Comparison of ENCODE assay signal across 10 mouse cellular contexts in genomic region chr1:39701274-39701602, GRCm38 (mm10). TPM values are rescaled to one million over a fixed set of nuclear protein-coding genes. Genes with fewer than 3 reads are reported as not detected.
DNase-seq lines count a peak whose midpoint lies in the region; ATAC-seq lines count a peak whose summit lies in the region.
"Had no signal": no experiment of that assay in that cellular context is flagged by ENCODE, and none has a peak within 500 bp of the region (broad histone marks: within the 10 kb centered on the region; RNA-seq: fewer than 3 reads in every experiment).

No protein-coding gene starts in this region.

- H3K9me3 ChIP-seq in heart, embryonic 15.5 days (replicated peaks), result no peaks in the 10 kb centered on the region
- H3K9me3 ChIP-seq in hindbrain, embryonic 14.5 days (ENCODE audit: control insufficient read depth, low read length), result no peaks in the 10 kb centered on the region
- H3K9me3 ChIP-seq in neural tube, embryonic 13.5 days, result no peaks in the 10 kb centered on the region

- H3K9ac ChIP-seq in heart, embryonic 15.5 days, result no peak overlapping the region; the same call in 1 of the 2 replicates
- 0 out of 2 replicates have a peak overlapping the region, but pooled peaks have one; percentile 6 for H3K9ac ChIP-seq in hindbrain, embryonic 14.5 days
- H3K9ac ChIP-seq in neural tube, embryonic 13.5 days, result peak overlapping the region; percentile 35; the same call in 1 of the 2 replicates

- H3K27ac ChIP-seq in heart, embryonic 15.5 days, result peak overlapping the region; percentile 27; the same call in 1 of the 2 replicates
- H3K27ac ChIP-seq in hindbrain, embryonic 14.5 days, result no peak overlapping the region
- no peak overlapping the region; the same call in 1 of the 2 replicates for H3K27ac ChIP-seq in neural tube, embryonic 13.5 days (replicated peaks)

- H3K4me1 ChIP-seq in heart, embryonic 15.5 days (replicated peaks), result peaks cover 37% of the 10 kb centered on the region
- H3K4me1 ChIP-seq in hindbrain, embryonic 14.5 days (replicated peaks; ENCODE audit: control insufficient read depth, insufficient read depth, low read length), result peaks cover 28% of the 10 kb centered on the region
- H3K4me1 ChIP-seq in neural tube, embryonic 13.5 days (replicated peaks), result peaks cover 41% of the 10 kb centered on the region

- no peaks in the 10 kb centered on the region for H3K36me3 ChIP-seq in heart, embryonic 15.5 days
- no peaks in the 10 kb centered on the region for H3K36me3 ChIP-seq in hindbrain, embryonic 14.5 days (replicated peaks; ENCODE audit: control insufficient read depth, insufficient read depth)
- H3K36me3 ChIP-seq in neural tube, embryonic 13.5 days, result no peaks in the 10 kb centered on the region

- no peak for DNase-seq in heart, postnatal 14 days
- peak; percentile 78 for DNase-seq in embryo, embryonic 11 days
- DNase-seq in hindbrain, embryonic 14.5 days (ENCODE audit: low spot score), result peak; percentile 70
- no peak for DNase-seq in cerebellum, postnatal 10 days
- DNase-seq in frontal cortex, postnatal 25 days (ENCODE audit: low spot score in 2 of 2), result no peak
- DNase-seq in layer of hippocampus, adult 18-20 months (ENCODE audit: low spot score in 2 of 2), result no peak
- DNase-seq: right cerebral cortex, adult 18-20 months had no signal

- H3K27me3 ChIP-seq in heart, embryonic 15.5 days, result no peaks in the 10 kb centered on the region
- H3K27me3 ChIP-seq in hindbrain, embryonic 14.5 days (ENCODE audit: control insufficient read depth, insufficient read depth, low read length), result no peaks in the 10 kb centered on the region
- no peaks in the 10 kb centered on the region for H3K27me3 ChIP-seq in neural tube, embryonic 13.5 days

- intact Hi-C loops in heart, postnatal 14 days (cut with DNase I), result no loop called here

- no peak overlapping the region for H3K4me3 ChIP-seq in heart, embryonic 15.5 days
- H3K4me3 ChIP-seq in hindbrain, embryonic 14.5 days (replicated peaks; ENCODE audit: low read length), result no peak overlapping the region
- H3K4me3 ChIP-seq in neural tube, embryonic 13.5 days, result no peak overlapping the region

- H3K4me2 ChIP-seq in heart, embryonic 15.5 days, result no peak overlapping the region
- H3K4me2 ChIP-seq in hindbrain, embryonic 14.5 days (replicated peaks), result 0 out of 2 replicates have a peak overlapping the region, but pooled peaks have one; percentile 4
- H3K4me2 ChIP-seq in neural tube, embryonic 13.5 days, result 0 out of 2 replicates have a peak overlapping the region, but pooled peaks have one; percentile 18

- WGBS in heart, embryonic 15.5 days, result 12% methylated on average over 9 of the region's 9 CpGs
- 5% methylated on average over 9 of the region's 9 CpGs for whole genome bisulfite sequencing in hindbrain, embryonic 14.5 days
- WGBS in neural tube, embryonic 13.5 days, result 2% methylated on average over 9 of the region's 9 CpGs

- no peak for ATAC-seq in heart, embryonic 15.5 days (replicated peaks; ENCODE audit: insufficient number of reproducible peaks, insufficient read depth, low FRiP score, low read depth)
- ATAC-seq in hindbrain, embryonic 14.5 days (ENCODE audit: low FRiP score), result peak; percentile 69
- peak; percentile 64 for ATAC-seq in neural tube, embryonic 13.5 days (ENCODE audit: low read depth)

RNA-seq across cellular contexts. Expression of gene Rfx8, which starts 19.6 kb away (rescaled TPM):
- polyA plus RNA-seq in heart, embryonic 15.5 days (2015; fragmentation: Nextera tagmentation; extraction: Ambion mirVana), result 0.43 and 0.70 TPM in 2 replicates
- total RNA-seq in heart, postnatal 14 days (2021), result under 1 TPM; 0.32 to 0.36 TPM
- 0.10 and 0.40 TPM in 2 replicates for polyA plus RNA-seq in hindbrain, embryonic 14.5 days (2014; fragmentation: Nextera tagmentation; extraction: Ambion mirVana)
- polyA plus RNA-seq in neural tube, embryonic 13.5 days (2015; fragmentation: Nextera tagmentation; extraction: Ambion mirVana), result 0.48 and 0.71 TPM in 2 replicates
- under 1 TPM; 0.15 to 0.20 TPM for total RNA-seq in layer of hippocampus, adult 18-20 months (2021)
- polyA plus RNA-seq: large intestine, adult 2 months had no signal

RNA-seq across cellular contexts. Expression of gene Creg2, which starts 50.0 kb away (rescaled TPM):
- polyA plus RNA-seq in heart, embryonic 15.5 days (2015; fragmentation: Nextera tagmentation; extraction: Ambion mirVana), result 0.01 and 0.14 TPM in 2 replicates
- total RNA-seq in heart, postnatal 14 days (2021), result not detected
- 6.8 and 7.6 TPM in 2 replicates for polyA plus RNA-seq in hindbrain, embryonic 14.5 days (2014; fragmentation: Nextera tagmentation; extraction: Ambion mirVana)
- polyA plus RNA-seq in neural tube, embryonic 13.5 days (2015; fragmentation: Nextera tagmentation; extraction: Ambion mirVana), result 4.9 and 5.6 TPM in 2 replicates
- total RNA-seq in layer of hippocampus, adult 18-20 months (2021), result 100 to 1,000 TPM; 104 to 105 TPM

Comparison
In these comparisons a context has a peak if more than half of its experiments do, and no peak if none do; other contexts are left out.
1. DNase-seq: peak in embryo, embryonic 11 days (single experiment) and hindbrain, embryonic 14.5 days (single experiment); none in heart, postnatal 14 days (0 of 2), cerebellum, postnatal 10 days (0 of 2), frontal cortex, postnatal 25 days (0 of 2) and layer of hippocampus, adult 18-20 months (0 of 2).